Mouse (Mus musculus) limb, embryonic 14.5 days (tissue): ENCODE measurements at regions not wholly inside any gene's neighbourhood (a gene's known extent, or its start where the extent isn't known, plus 50 kb on each side); places are given as distances from the start of the nearest gene placed in this dataset.

ENCODE experiments used
- ATAC-seq: fragments of 200-750 bp; cut with Nextera tagmentation; 2 replicates; pipeline ENCODE4 v1.8.0; 2017; ENCODE audit warnings: low read depth, moderate number of reproducible peaks, moderate TSS enrichment; ENCODE audit not compliant: low FRiP score
- DNase-seq: peaks from one replicate; pipeline ENCODE4 v3.0.0-alpha.2; 2015; ENCODE audit warnings: low spot score
- H3K27ac ChIP-seq: fragments of 300-500 bp; sonication (generic); replicated peaks from 2 replicates; pipeline ENCODE4 v1.5.1; 2014; ENCODE audit warnings: low read depth, mild to moderate bottlenecking, low read length, moderate library complexity, mixed read lengths
- H3K27me3 ChIP-seq: fragments of 300-500 bp; sonication (generic); 2 replicates; pipeline ENCODE4 v1.6.1; 2014; ENCODE audit warnings: low read length, mixed read lengths; ENCODE audit not compliant: control insufficient read depth, insufficient read depth
- H3K36me3 ChIP-seq: fragments of 300-500 bp; sonication (generic); 2 replicates; pipeline ENCODE4 v1.6.1; 2014; ENCODE audit warnings: mild to moderate bottlenecking, low read length, moderate library complexity, mixed read lengths; ENCODE audit not compliant: control insufficient read depth, insufficient read depth
- H3K4me1 ChIP-seq: fragments of 300-500 bp; sonication (generic); 2 replicates; pipeline ENCODE4 v1.6.1; 2014; ENCODE audit warnings: antibody characterized with exemption, low read length, mixed read lengths; ENCODE audit not compliant: control insufficient read depth, insufficient read depth
- H3K4me2 ChIP-seq: fragments of 300-500 bp; sonication (generic); replicated peaks from 2 replicates; pipeline ENCODE4 v1.6.1; 2014; ENCODE audit warnings: low read depth, mild to moderate bottlenecking, low read length, moderate library complexity; ENCODE audit not compliant: severe bottlenecking
- H3K4me3 ChIP-seq: fragments of 300-500 bp; sonication (generic); replicated peaks from 2 replicates; pipeline ENCODE4 v1.5.1; 2014; ENCODE audit warnings: low read length
- H3K9ac ChIP-seq: fragments of 300-500 bp; sonication (generic); 2 replicates; pipeline ENCODE4 v1.6.1; 2014; ENCODE audit warnings: mild to moderate bottlenecking, low read depth, low read length, moderate library complexity; ENCODE audit not compliant: severe bottlenecking
- H3K9me3 ChIP-seq: fragments of 300-500 bp; sonication (generic); 2 replicates; pipeline ENCODE4 v1.6.1; 2016; ENCODE audit warnings: low read length; ENCODE audit not compliant: control insufficient read depth
- POLR2A ChIP-seq: fragments of 200-500 bp; IDR thresholded peaks from 2 replicates; pipeline ENCODE4 v1.8.0; 2012; ENCODE audit warnings: inconsistent platforms, mild to moderate bottlenecking, moderate library complexity, borderline replicate concordance; ENCODE audit not compliant: insufficient read depth, insufficient read length; ENCODE audit errors: extremely low read depth
- WGBS: fragments of 180-500 bp; shearing (Covaris S2); extraction: QIAGEN DNeasy Blood & Tissue Kit; methylation state at CpG from one replicate; pipeline ENCODE4 v1.1.7; 2014; 5-methylcytosine and 5-hydroxymethylcytosine counted together

- no peak overlapping the region for H3K4me2 ChIP-seq
- H3K4me1 ChIP-seq = peaks cover 6% of the 10 kb centered on the region; the same call in 1 of the 2 replicates
- TF ChIP-seq POLR2A = no peak
- no peak overlapping the region for H3K9ac ChIP-seq
- H3K27me3 ChIP-seq = no peaks in the 10 kb centered on the region
- no peak for DNase-seq
- no peak overlapping the region for H3K27ac ChIP-seq
- no peaks in the 10 kb centered on the region for H3K9me3 ChIP-seq
- 91% methylated on average over 5 of the region's 5 CpGs for WGBS
- H3K4me3 ChIP-seq = no peak overlapping the region
- ATAC-seq = no peak
- H3K36me3 ChIP-seq = no peaks in the 10 kb centered on the region
These were observed 236.4 kb upstream of the Gm21798 start for GRCm38 (mm10) chr15:64581046-64581445.

GRCm38 (mm10) chr15:64584129-64584528 lies 233.4 kb upstream of the Gm21798 start:
- Histone ChIP-seq H3K4me3 (no peak overlapping the region), H3K27me3 (no peaks in the 10 kb centered on the region), H3K4me1 (peaks cover 6% of the 10 kb centered on the region; the same call in 1 of the 2 replicates), H3K9ac (no peak overlapping the region), H3K27ac (no peak overlapping the region), H3K36me3 (no peaks in the 10 kb centered on the region), H3K9me3 (no peaks in the 10 kb centered on the region), H3K4me2 (no peak overlapping the region)
- WGBS = 89% methylated on average over 6 of the region's 6 CpGs
- no peak for DNase-seq
- ATAC-seq = no peak
- no peak for TF ChIP-seq POLR2A

GRCm38 (mm10) chr15:64586776-64587175 lies 230.7 kb upstream of the Gm21798 start:
- Histone ChIP-seq H3K4me2 (no peak overlapping the region), H3K4me3 (no peak overlapping the region), H3K9ac (no peak overlapping the region), H3K4me1 (no peaks in the 10 kb centered on the region), H3K36me3 (no peaks in the 10 kb centered on the region), H3K27ac (no peak overlapping the region), H3K27me3 (no peaks in the 10 kb centered on the region), H3K9me3 (no peaks in the 10 kb centered on the region)
- TF ChIP-seq POLR2A = no peak
- DNase-seq (no peak), ATAC-seq (no peak)
- 94% methylated on average over 3 of the region's 3 CpGs for WGBS

GRCm38 (mm10) chr15:64590092-64590881 lies 227.2 kb upstream of the Gm21798 start:
- Histone ChIP-seq H3K27me3 (no peaks in the 10 kb centered on the region), H3K4me3 (no peak overlapping the region), H3K4me1 (no peaks in the 10 kb centered on the region), H3K9ac (no peak overlapping the region), H3K27ac (no peak overlapping the region), H3K36me3 (no peaks in the 10 kb centered on the region), H3K9me3 (no peaks in the 10 kb centered on the region), H3K4me2 (no peak overlapping the region)
- WGBS = 77% methylated on average over 1 of the region's 1 CpGs
- DNase-seq = no peak
- no peak for TF ChIP-seq POLR2A
- no peak for ATAC-seq

GRCm38 (mm10) chr15:64613503-64613902 lies 204.0 kb upstream of the Gm21798 start:
- Histone ChIP-seq H3K4me3 (no peak overlapping the region), H3K4me1 (no peaks in the 10 kb centered on the region), H3K4me2 (no peak overlapping the region), H3K27ac (no peak overlapping the region), H3K9ac (no peak overlapping the region), H3K27me3 (no peaks in the 10 kb centered on the region), H3K36me3 (no peaks in the 10 kb centered on the region), H3K9me3 (no peaks in the 10 kb centered on the region)
- WGBS = 41% methylated on average over 4 of the region's 4 CpGs
- ATAC-seq (no peak), DNase-seq (no peak)
- no peak for TF ChIP-seq POLR2A
